Mouse (Mus musculus) erythroblast, adult 5-6 weeks (primary cell): ENCODE data around the gene Arrb1. TPM values are rescaled to one million over a fixed set of nuclear protein-coding genes. Genes with fewer than 3 reads are reported as not detected.
A peak's percentile ranks its signal among the peaks of the same experiment; 100 is the strongest.
"Not testable (repeated sequence)": the region's sequence is repeated elsewhere in the genome, so short reads cannot be mapped to it uniquely, and the experiment has no call there.

Experiments used
- ATAC-seq: replicated peaks from 2 replicates; pipeline ENCODE4 v1.8.0; 2016; ENCODE audit warnings: moderate number of reproducible peaks, mild to moderate bottlenecking, moderate TSS enrichment, inconsistent platforms; ENCODE audit not compliant: poor library complexity, low FRiP score, severe bottlenecking
- total RNA-seq, 2 experiments: library from RNA; stranded (forward) in 1 of 2; stranded (reverse) in 1 of 2; fragments of 150-400 nt in 1 of 2; fragments of 200-764, 138-1000 nt in 1 of 2; gene quantifications; 2 replicates each; pipeline versions ENCODE4 v1.2.3 to v1.2.4; 2015 to 2017; ENCODE audit warnings: low replicate concordance in 2 of 2

The Arrb1 gene
- total RNA-seq (2015; ENCODE audit: low replicate concordance), result 185 and 204 TPM in 2 replicates
- 636 and 742 TPM in 2 replicates for total RNA-seq (2017; ENCODE audit: low replicate concordance)

- ATAC-seq, result peak; percentile 58
Measured at GRCm38 (mm10) chr7:99534901-99535735, at the start of gene Arrb1. Gene Arrb1 (plus strand): TSS chr7:99535466.

DNA sequence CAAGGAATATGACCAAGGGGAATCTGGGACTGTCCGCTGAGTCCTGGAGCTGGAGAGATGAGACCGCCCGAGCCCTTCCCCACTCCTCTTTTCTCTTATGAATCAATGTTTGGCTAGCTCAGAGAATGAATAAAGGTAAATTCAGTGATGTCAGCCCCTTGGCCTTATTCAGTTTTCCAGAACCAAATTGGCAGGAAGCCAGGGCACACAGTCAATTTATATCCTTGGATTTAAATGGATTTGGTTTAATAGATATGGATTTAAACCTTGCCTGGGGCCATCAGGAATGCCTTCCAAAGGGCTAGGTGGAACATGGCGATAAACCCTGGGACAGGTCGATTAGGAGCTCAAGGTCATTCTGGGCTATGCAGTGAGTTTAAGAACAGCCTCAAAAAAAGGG is 45.6 kb upstream of the Arrb1 start:
- no peak for ATAC-seq

- no peak for ATAC-seq
Measured at GRCm38 (mm10) chr7:99499128-99499527, 36.1 kb upstream of the Arrb1 start.

DNA sequence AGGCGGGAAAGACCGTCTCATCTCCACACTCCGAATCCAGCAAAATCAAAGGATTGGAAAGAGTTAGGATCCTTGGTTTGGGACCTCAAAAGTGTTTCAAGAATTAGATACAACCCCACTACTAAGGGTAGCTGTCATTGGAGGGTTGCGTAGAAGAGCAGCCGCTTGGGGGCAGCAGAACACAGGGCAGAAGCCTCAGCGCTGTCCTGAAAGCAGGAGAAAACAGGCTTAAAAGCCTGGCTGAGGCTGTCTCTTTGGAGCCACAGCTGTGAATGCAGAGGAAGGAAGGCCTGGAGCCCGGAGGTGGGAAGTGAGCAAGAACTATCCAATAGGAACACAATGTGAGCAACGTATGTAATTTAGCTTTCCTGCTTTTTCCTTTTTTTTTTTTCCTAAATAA is 35.1 kb upstream of the Arrb1 start:
- peak; percentile 91 for ATAC-seq

DNA sequence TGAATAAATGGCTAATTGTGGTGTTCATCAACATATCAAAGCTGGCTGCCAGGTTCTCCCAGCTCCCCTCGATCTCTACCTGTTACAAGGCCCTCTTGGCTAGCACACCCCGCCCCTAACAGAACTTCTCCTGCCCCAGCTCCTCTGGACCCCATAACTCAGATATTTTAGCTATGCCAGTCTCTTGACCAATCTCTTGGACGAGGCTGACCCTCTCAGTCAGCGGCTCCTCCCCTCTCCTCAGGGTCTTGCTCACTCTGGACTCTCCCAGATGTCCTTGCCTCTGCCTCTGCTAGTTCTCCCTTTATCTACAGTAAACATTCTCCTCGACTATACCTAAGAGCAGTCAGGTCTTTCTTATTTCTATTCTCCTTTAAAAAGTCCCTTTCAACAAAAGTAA is 34.6 kb upstream of the Arrb1 start:
- ATAC-seq, result peak; percentile 73

- peak; percentile 67 for ATAC-seq
Measured at GRCm38 (mm10) chr7:99501148-99501547, 34.1 kb upstream of the Arrb1 start.

DNA sequence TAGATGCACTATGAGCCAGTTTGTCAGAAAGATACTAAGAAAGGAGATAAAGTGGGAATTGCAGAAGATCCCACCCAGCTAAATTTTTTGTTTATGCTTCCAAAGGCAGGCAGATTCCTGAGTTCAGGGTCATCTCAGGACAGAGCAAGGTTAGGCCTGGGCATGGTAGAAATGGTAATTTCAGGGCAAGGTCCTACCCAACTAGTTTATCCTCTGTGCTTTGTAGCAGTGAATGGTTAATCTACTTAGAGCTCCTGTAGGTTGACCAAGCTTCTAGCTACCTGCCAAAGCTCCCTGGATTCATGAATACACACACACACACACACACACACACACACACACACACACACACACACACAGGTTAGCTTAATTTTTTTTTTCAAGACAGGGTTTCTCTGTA is 30.7 kb upstream of the Arrb1 start:
- no peak for ATAC-seq

- not testable (repeated sequence) for ATAC-seq
Measured at GRCm38 (mm10) chr7:99508187-99508586, 27.1 kb upstream of the Arrb1 start.

GRCm38 (mm10) chr7:99510087-99510501 is 25.2 kb upstream of the Arrb1 start:
- ATAC-seq, result no peak

DNA sequence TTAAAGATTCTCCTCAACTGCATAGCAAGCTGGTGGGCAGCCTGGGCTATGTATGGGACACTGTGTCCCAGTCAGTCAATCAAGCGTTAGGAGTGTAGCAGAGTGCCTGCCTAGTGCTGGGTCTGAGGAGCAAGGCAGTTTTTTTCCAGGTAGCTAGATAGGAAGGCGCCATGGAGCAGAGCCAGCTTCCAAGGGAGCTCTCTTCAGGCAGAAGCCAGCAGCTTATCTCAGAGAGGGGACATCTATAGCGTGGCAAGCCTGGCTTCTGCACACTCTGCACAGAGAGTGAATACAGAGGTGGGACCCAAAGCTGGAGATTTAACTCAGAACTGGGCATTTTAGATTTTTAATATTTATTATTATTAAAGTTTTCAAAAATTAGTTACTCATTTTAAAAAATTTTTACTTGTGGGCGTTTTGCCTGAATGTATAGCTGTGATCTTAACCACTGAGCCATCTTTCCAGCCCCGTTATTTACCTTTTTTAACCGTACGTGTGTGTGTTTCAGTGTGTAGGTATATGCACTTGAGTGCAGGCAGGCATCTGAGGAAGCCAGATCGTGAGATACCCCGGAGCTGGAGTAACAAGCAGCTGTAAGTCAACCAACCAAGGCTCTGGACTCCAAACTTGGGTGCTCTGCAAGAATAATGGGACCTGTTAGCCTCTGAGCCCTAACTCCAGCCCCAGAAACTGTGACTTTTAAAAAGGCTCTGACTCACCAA is 19.0 kb upstream of the Arrb1 start:
- ATAC-seq, result peak; percentile 37; the same call in 1 of the 2 replicates

DNA sequence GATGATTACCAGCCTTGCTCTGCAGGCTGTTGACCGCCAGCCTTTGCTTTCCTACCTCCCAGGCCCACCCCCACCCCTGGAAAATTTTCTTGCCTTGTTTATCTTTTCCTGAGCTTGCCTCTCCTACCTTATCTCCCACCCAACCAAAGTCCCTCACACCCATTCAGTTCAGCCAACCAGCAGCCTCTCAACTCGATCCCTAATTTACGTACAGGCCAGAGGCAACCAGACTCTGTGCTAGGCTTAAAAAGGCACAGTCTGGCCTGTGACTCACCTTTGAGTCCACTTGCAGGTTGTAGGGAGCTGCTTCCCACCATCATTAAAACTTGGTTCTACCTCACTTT is 18.5 kb upstream of the Arrb1 start:
- peak; percentile 92 for ATAC-seq

DNA sequence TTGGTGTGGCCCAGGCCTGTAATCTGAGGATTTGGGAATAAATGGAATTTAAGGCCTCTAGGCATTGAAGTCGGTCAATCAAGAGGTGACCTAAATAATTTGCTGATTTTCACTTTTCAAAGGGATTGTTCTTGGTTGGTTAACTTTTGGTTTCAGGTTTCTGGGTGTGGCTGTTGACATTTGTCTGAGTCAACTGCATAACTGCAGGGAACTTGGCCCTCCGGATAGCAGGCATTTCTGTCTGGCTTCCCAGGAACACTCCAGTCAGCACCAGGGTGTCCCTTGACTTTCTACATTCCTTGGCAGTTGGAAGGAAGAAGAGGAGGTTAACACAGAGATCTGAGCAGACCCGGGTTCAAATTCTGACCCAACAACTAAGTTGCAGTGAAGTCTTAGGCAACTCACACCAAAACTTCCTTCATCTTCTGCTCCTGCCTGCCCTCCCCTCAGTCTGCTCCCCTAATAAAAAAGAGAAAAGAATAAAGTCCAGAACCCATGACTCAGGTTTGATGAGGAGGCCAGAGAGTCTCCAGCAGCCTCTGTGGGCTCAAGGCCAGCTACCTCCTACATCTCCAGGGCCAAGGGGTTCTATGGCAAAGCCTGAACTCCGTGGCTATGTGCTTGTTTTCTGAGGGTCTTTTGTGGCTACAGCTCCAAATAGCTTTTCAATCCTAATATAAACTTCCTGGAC is 16.2 kb upstream of the Arrb1 start:
- ATAC-seq, result no peak

DNA sequence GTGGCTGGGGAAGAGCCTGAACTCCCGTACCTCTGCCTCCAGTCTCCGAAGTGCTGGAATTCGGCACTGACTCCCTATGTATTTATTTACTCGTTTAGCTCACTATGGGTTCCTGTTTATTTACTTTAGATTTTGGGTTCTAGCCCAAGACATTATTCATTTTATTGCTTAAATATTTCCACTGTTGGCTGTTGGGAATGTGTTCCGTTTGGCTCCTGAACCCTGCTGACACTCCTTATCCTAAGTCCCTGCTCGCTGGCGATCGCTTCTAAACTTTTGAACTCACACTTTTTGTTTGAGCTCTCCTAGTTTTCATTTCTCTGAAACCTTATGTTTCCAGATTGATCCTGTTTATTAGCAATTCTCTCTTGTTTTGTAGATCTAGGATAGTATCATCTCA is 12.1 kb upstream of the Arrb1 start:
- no peak for ATAC-seq

- no peak for ATAC-seq
Measured at GRCm38 (mm10) chr7:99523837-99524236, 11.4 kb upstream of the Arrb1 start.

GRCm38 (mm10) chr7:99528547-99528946 is 6.7 kb upstream of the Arrb1 start:
- ATAC-seq, result no peak

DNA sequence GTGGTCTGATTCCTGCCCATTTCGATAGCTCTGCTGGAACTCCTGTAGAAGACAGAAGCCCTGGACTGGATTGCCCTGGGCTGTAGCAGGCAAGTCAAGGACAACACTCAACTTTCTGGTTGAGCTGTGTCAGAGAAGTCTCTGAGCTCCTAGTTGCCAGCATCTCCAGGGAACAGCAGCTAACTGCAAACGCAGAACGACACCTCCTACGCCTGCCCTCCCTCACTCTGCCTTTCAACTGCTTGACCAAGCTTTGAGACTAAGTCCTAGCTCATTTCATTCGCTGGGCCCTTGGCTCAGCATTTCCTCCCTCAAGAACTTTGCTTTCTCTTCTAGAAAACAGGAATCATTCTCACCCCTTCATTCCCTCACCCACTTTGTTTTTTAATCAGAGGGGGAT is 5.9 kb upstream of the Arrb1 start:
- ATAC-seq, result no peak

DNA sequence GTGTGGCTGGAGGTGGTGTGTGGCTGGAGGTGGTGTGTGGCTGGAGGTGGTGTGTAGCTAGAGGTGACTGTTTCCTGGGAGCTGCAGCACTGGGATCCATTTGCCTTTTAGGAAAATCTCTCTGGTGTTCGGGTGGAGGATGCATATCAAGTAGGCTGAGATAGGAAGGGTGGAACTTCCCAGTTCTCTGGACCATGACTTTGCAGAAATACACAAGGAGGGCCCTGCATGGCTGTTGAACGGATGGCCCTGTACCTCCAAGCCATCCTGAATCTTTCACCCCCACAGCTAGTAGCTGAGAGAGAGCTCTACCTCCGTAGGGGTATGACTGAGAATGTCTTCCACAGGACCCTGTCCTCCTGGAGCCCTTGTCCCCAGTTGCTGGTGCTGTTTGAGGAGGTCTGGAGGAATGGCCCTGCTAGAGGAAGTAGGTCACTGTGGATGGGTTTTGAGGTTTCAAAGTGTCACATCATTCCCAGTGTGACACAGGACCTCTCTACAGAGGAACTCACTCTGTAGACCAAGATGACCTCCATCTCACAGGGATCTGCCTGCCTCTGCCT is 3.8 kb upstream of the Arrb1 start:
- peak; percentile 68 for ATAC-seq

GRCm38 (mm10) chr7:99532526-99532925 is 2.7 kb upstream of the Arrb1 start:
- ATAC-seq, result peak; percentile 24; the same call in 1 of the 2 replicates

DNA sequence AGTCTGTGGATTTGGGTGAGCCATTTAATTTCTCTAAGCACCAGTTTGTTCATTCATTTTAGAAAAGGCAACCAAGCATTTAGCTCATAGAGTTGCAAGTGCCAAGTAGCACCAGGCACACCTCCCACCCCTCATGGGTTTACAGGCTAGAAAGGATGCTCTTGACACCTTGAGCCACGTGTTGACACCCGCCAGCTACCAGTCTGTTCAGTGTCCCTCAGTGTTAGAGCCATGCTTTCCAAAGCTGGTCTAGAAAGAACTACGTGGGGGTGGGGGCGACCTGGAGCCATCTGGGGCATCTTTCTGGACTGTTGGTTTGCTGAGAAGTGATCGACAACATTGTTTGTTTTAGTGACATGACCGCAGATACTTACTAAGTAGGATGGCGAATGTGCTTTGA is 1.7 kb upstream of the Arrb1 start:
- ATAC-seq, result no peak

DNA sequence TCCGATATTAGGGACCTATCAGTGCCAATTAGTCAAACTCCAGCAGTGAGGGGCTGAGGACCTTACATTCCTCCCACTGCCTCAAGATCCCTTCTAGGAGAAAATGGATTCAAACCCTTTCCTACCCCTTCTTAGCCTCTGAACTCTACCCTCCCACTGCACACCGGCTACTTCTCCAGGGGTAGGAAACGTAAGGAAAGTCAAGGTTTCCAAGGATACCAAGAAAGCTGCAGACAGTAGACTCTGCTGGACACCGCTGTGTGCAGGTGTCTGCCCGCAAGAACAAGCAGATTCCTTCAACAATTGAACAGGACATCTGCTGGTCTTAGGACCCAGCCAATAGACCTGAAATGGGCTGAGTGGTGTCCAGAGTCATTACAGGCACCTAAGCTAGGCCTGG is 765 bp upstream of the Arrb1 start:
- ATAC-seq, result no peak
